Mouse (Mus musculus): ENCODE data around the gene Sct.

- TF ChIP-seq CTCF (IDR thresholded peaks at IDR 0.05): no peak
- TF ChIP-seq POLR2A (IDR thresholded peaks at IDR 0.05; ENCODE audit: insufficient read depth, low read depth, low read length): no peak
- no peak for TF ChIP-seq EP300 (IDR thresholded peaks at IDR 0.05; ENCODE audit: insufficient read depth, low read depth, low read length)
Observed at GRCm38 (mm10) chr7:141326546-141327446, 47.9 kb upstream of the Sct start.
